In genomic region chr14:105732221-105733012, GRCm38 (mm10) we compare ENCODE assay signal across 8 mouse cellular contexts.
DNase-seq lines count a peak whose midpoint lies in the region; ATAC-seq and TF ChIP-seq lines count a peak whose summit lies in the region.

No protein-coding gene starts in this region.

- peak; percentile 55 for TF ChIP-seq CTCF in layer of hippocampus, adult 2 months (conservative IDR thresholded peaks at IDR 0.05)
- 0 out of 2 replicates have a peak, but pooled peaks have one; percentile 2 for TF ChIP-seq CTCF in lung, adult 2 months (IDR thresholded peaks at IDR 0.05; ENCODE audit: insufficient read depth, low read length)

- under 1% methylated on average over 13 of the region's 13 CpGs for WGBS in forebrain, embryonic 16.5 days
- under 1% methylated on average over 13 of the region's 13 CpGs for whole genome bisulfite sequencing in lung, adult 2 months

- H3K9me3 ChIP-seq in ES-E14 (ENCODE audit: control insufficient read depth, insufficient read depth, low read depth, low read length), result no peaks in the 10 kb centered on the region
- no peaks in the 10 kb centered on the region for H3K9me3 ChIP-seq in forebrain, embryonic 16.5 days (ENCODE audit: control insufficient read depth, low read length)

- H3K27ac ChIP-seq in ES-E14 (ENCODE audit: insufficient read depth, low read depth, low read length, poor library complexity, severe bottlenecking), result no peak overlapping the region
- H3K27ac ChIP-seq in forebrain, embryonic 16.5 days (ENCODE audit: low read length), result peak overlapping the region; percentile 46
- peak overlapping the region; percentile 96 for H3K27ac ChIP-seq in layer of hippocampus, adult 2 months

- peak overlapping the region; percentile 66 for H3K9ac ChIP-seq in ES-E14 (ENCODE audit: insufficient read depth, low read depth, low read length, poor library complexity, severe bottlenecking)
- peak overlapping the region; percentile 40 for H3K9ac ChIP-seq in forebrain, embryonic 16.5 days (replicated peaks; ENCODE audit: low read depth, low read length)

- H3K36me3 ChIP-seq in ES-E14 (ENCODE audit: control insufficient read depth, insufficient read depth, low read length, poor library complexity, severe bottlenecking), result no peaks in the 10 kb centered on the region
- H3K36me3 ChIP-seq in forebrain, embryonic 16.5 days (ENCODE audit: control insufficient read depth, insufficient read depth), result no peaks in the 10 kb centered on the region

- H3K27me3 ChIP-seq in forebrain, embryonic 16.5 days (replicated peaks; ENCODE audit: control insufficient read depth, insufficient read depth, low read length), result no peaks in the 10 kb centered on the region

- H3K4me3 ChIP-seq in ES-E14 (ENCODE audit: insufficient read depth in 1 of 2, low read depth in 1 of 2, low read length in 2 of 2, poor library complexity in 1 of 2, severe bottlenecking in 1 of 2), result peak overlapping the region; percentile 53 to 57
- peak overlapping the region; percentile 28 for H3K4me3 ChIP-seq in forebrain, embryonic 16.5 days (replicated peaks; ENCODE audit: low read length)
- H3K4me3 ChIP-seq in layer of hippocampus, adult 2 months, result peak overlapping the region; percentile 49
- peak overlapping the region; percentile 63 for H3K4me3 ChIP-seq in lung, adult 2 months (replicated peaks; ENCODE audit: extremely low read depth, low read depth, low read length)

- intact Hi-C loops in heart, postnatal 25 days (cut with DNase I), result loop anchor here (2.0 to 10.0 kb wide), 5 partner anchors 58 to 408 kb away; partner anchors contain the start of gene Spry2

- ATAC-seq in forebrain, embryonic 16.5 days, result peak; percentile 84
- ATAC-seq in neutrophil, adult 5-6 weeks (ENCODE audit: extremely low read depth, insufficient number of reproducible peaks, low FRiP score, poor library complexity, severe bottlenecking), result peak; percentile 44; the same call in 1 of the 2 replicates

- no peak for DNase-seq in ES-E14 (ENCODE audit: low read depth, low spot score)
- DNase-seq in cerebellum, adult 11 months, result peak; percentile 74
- DNase-seq in heart, postnatal 25 days (ENCODE audit: low spot score), result peak; percentile 69
- DNase-seq in layer of hippocampus, adult 2 months (ENCODE audit: low spot score in 2 of 2), result peak; percentile 65 to 85
- DNase-seq in lung, adult 2 months, result peak; percentile 72
- peak; percentile 42 to 48 for DNase-seq in thymus, postnatal 10 days (ENCODE audit: low spot score in 2 of 2)

- H3K4me1 ChIP-seq in ES-E14 (ENCODE audit: control insufficient read depth in 2 of 2, insufficient read depth in 2 of 2, low read length in 2 of 2, poor library complexity in 1 of 2), result peaks cover 7 to 8% of the 10 kb centered on the region in 2 experiments; a peak in 3 of 4 replicates
- H3K4me1 ChIP-seq in forebrain, embryonic 16.5 days (replicated peaks; ENCODE audit: control insufficient read depth, insufficient read depth, low read length), result peaks cover 22% of the 10 kb centered on the region
- 0 out of 2 replicates have a peak, but pooled peaks cover 2% of the 10 kb centered on the region for H3K4me1 ChIP-seq in lung, adult 2 months (ENCODE audit: control insufficient read depth, insufficient read depth, low read length)

- H3K4me2 ChIP-seq in forebrain, embryonic 16.5 days (ENCODE audit: low read length), result peak overlapping the region; percentile 49

- TF ChIP-seq POLR2A in lung, adult 2 months (IDR thresholded peaks at IDR 0.05; ENCODE audit: borderline replicate concordance, extremely low read depth, low read depth, low read length), result peak; percentile 68; the same call in 1 of the 2 replicates

- in situ Hi-C loops in ES-E14 (cut with MboI; ENCODE audit: low sequenced_read_pairs in 2 of 2, unreplicated experiment in 2 of 2), result no loop called here

TF ChIP-seq in ES-E14, 5 proteins besides CTCF, POLR2A, EP300 and RAD21:
- TF ChIP-seq ZC3H11A (IDR thresholded peaks at IDR 0.05; ENCODE audit: borderline replicate concordance, low read depth, low read length) (no peak), ZNF384 (IDR thresholded peaks at IDR 0.05; ENCODE audit: low read depth, low read length) (no peak), MAFK (IDR thresholded peaks at IDR 0.05; ENCODE audit: insufficient read depth, low read depth, low read length) (no peak), HCFC1 (IDR thresholded peaks at IDR 0.05; ENCODE audit: borderline replicate concordance, insufficient read depth, low read length) (no peak), CHD2 (IDR thresholded peaks at IDR 0.05; ENCODE audit: low read depth, low read length) (no peak)
